Mouse (Mus musculus): ENCODE measurements at regions not wholly inside any gene's neighbourhood (a gene's known extent, or its start where the extent isn't known, plus 50 kb on each side); places are given as distances from the start of the nearest gene placed in this dataset.

GRCm38 (mm10) chr1:52312076-52312633 lies 79.1 kb upstream of the Gls start:
- no peaks in the 10 kb centered on the region for H3K36me3 ChIP-seq (ENCODE audit: insufficient read depth, low read length)
- no peaks in the 10 kb centered on the region for H3K9me3 ChIP-seq (ENCODE audit: low read length)
- 85% methylated on average over 3 of the region's 3 CpGs for WGBS
- H3K4me2 ChIP-seq (replicated peaks; ENCODE audit: low read depth, low read length), result no peak overlapping the region
- H3K27me3 ChIP-seq (ENCODE audit: insufficient read depth, low read length), result no peaks in the 10 kb centered on the region
- no peak overlapping the region for H3K4me3 ChIP-seq (ENCODE audit: low read length)
- no peaks in the 10 kb centered on the region for H3K4me1 ChIP-seq (ENCODE audit: insufficient read depth, low read length)
- H3K9ac ChIP-seq (replicated peaks; ENCODE audit: low read length), result no peak overlapping the region
- ATAC-seq (ENCODE audit: low FRiP score, low TSS enrichment), result no peak
- no peak overlapping the region for H3K27ac ChIP-seq (ENCODE audit: low read length)

- no peaks in the 10 kb centered on the region for H3K9me3 ChIP-seq (ENCODE audit: low read length)
- no peak overlapping the region for H3K4me2 ChIP-seq (replicated peaks; ENCODE audit: low read depth, low read length)
- H3K9ac ChIP-seq (replicated peaks; ENCODE audit: low read length), result no peak overlapping the region
- ATAC-seq (ENCODE audit: low FRiP score, low TSS enrichment), result no peak
- no peaks in the 10 kb centered on the region for H3K4me1 ChIP-seq (ENCODE audit: insufficient read depth, low read length)
- H3K36me3 ChIP-seq (ENCODE audit: insufficient read depth, low read length), result no peaks in the 10 kb centered on the region
- no peak overlapping the region for H3K4me3 ChIP-seq (ENCODE audit: low read length)
- no peak overlapping the region for H3K27ac ChIP-seq (ENCODE audit: low read length)
- H3K27me3 ChIP-seq (ENCODE audit: insufficient read depth, low read length), result no peaks in the 10 kb centered on the region
- 52% methylated on average over 6 of the region's 6 CpGs for WGBS
Observed at GRCm38 (mm10) chr1:52306892-52307291, 73.9 kb upstream of the Gls start.

- H3K9ac ChIP-seq (replicated peaks; ENCODE audit: low read length), result no peak overlapping the region
- H3K36me3 ChIP-seq (ENCODE audit: insufficient read depth, low read length), result no peaks in the 10 kb centered on the region
- H3K4me2 ChIP-seq (replicated peaks; ENCODE audit: low read depth, low read length), result no peak overlapping the region
- H3K27me3 ChIP-seq (ENCODE audit: insufficient read depth, low read length), result no peaks in the 10 kb centered on the region
- no peak overlapping the region for H3K27ac ChIP-seq (ENCODE audit: low read length)
- ATAC-seq (ENCODE audit: low FRiP score, low TSS enrichment), result no peak
- 75% methylated on average over 18 of the region's 18 CpGs for WGBS
- H3K4me3 ChIP-seq (ENCODE audit: low read length), result no peak overlapping the region
- H3K9me3 ChIP-seq (ENCODE audit: low read length), result no peaks in the 10 kb centered on the region
- H3K4me1 ChIP-seq (ENCODE audit: insufficient read depth, low read length), result no peaks in the 10 kb centered on the region
Observed at GRCm38 (mm10) chr1:52305679-52306632, 72.9 kb upstream of the Gls start.

GRCm38 (mm10) chr1:52302557-52302956 lies 69.5 kb upstream of the Gls start:
- Histone ChIP-seq H3K27me3 (ENCODE audit: insufficient read depth, low read length) (no peaks in the 10 kb centered on the region), H3K4me1 (ENCODE audit: insufficient read depth, low read length) (no peaks in the 10 kb centered on the region), H3K4me3 (ENCODE audit: low read length) (no peak overlapping the region), H3K36me3 (ENCODE audit: insufficient read depth, low read length) (no peaks in the 10 kb centered on the region), H3K27ac (ENCODE audit: low read length) (no peak overlapping the region), H3K9me3 (ENCODE audit: low read length) (no peaks in the 10 kb centered on the region), H3K9ac (replicated peaks; ENCODE audit: low read length) (no peak overlapping the region), H3K4me2 (replicated peaks; ENCODE audit: low read depth, low read length) (no peak overlapping the region)
- WGBS, result 10% methylated on average over 6 of the region's 6 CpGs
- ATAC-seq (ENCODE audit: low FRiP score, low TSS enrichment), result peak; percentile 76; the same call in 1 of the 2 replicates

GRCm38 (mm10) chr1:52301266-52301665 lies 68.2 kb upstream of the Gls start:
- Histone ChIP-seq H3K4me3 (ENCODE audit: low read length) (no peak overlapping the region), H3K4me1 (ENCODE audit: insufficient read depth, low read length) (no peaks in the 10 kb centered on the region), H3K27me3 (ENCODE audit: insufficient read depth, low read length) (no peaks in the 10 kb centered on the region), H3K4me2 (replicated peaks; ENCODE audit: low read depth, low read length) (no peak overlapping the region), H3K9ac (replicated peaks; ENCODE audit: low read length) (no peak overlapping the region), H3K36me3 (ENCODE audit: insufficient read depth, low read length) (no peaks in the 10 kb centered on the region), H3K9me3 (ENCODE audit: low read length) (no peaks in the 10 kb centered on the region), H3K27ac (ENCODE audit: low read length) (no peak overlapping the region)
- WGBS, result 59% methylated on average over 2 of the region's 2 CpGs
- ATAC-seq (ENCODE audit: low FRiP score, low TSS enrichment), result no peak

- WGBS, result 72% methylated on average over 7 of the region's 7 CpGs
- H3K36me3 ChIP-seq (ENCODE audit: insufficient read depth, low read length), result no peaks in the 10 kb centered on the region
- no peak overlapping the region for H3K4me3 ChIP-seq (ENCODE audit: low read length)
- no peak overlapping the region for H3K4me2 ChIP-seq (replicated peaks; ENCODE audit: low read depth, low read length)
- no peak overlapping the region for H3K27ac ChIP-seq (ENCODE audit: low read length)
- H3K4me1 ChIP-seq (ENCODE audit: insufficient read depth, low read length), result no peaks in the 10 kb centered on the region
- ATAC-seq (ENCODE audit: low FRiP score, low TSS enrichment), result no peak
- no peak overlapping the region for H3K9ac ChIP-seq (replicated peaks; ENCODE audit: low read length)
- no peaks in the 10 kb centered on the region for H3K27me3 ChIP-seq (ENCODE audit: insufficient read depth, low read length)
- no peaks in the 10 kb centered on the region for H3K9me3 ChIP-seq (ENCODE audit: low read length)
Observed at GRCm38 (mm10) chr1:52299559-52299958, 66.5 kb upstream of the Gls start.

- no peak for ATAC-seq (ENCODE audit: low FRiP score, low TSS enrichment)
- no peak overlapping the region for H3K9ac ChIP-seq (replicated peaks; ENCODE audit: low read length)
- H3K4me3 ChIP-seq (ENCODE audit: low read length), result no peak overlapping the region
- no peaks in the 10 kb centered on the region for H3K4me1 ChIP-seq (ENCODE audit: insufficient read depth, low read length)
- no peaks in the 10 kb centered on the region for H3K27me3 ChIP-seq (ENCODE audit: insufficient read depth, low read length)
- no peaks in the 10 kb centered on the region for H3K36me3 ChIP-seq (ENCODE audit: insufficient read depth, low read length)
- no peak overlapping the region for H3K4me2 ChIP-seq (replicated peaks; ENCODE audit: low read depth, low read length)
- no peaks in the 10 kb centered on the region for H3K9me3 ChIP-seq (ENCODE audit: low read length)
- WGBS, result 81% methylated on average over 5 of the region's 5 CpGs
- no peak overlapping the region for H3K27ac ChIP-seq (ENCODE audit: low read length)
Observed at GRCm38 (mm10) chr1:52298336-52298735, 65.3 kb upstream of the Gls start.

- no peak for ATAC-seq (ENCODE audit: low FRiP score, low TSS enrichment)
- Histone ChIP-seq H3K27me3 (ENCODE audit: insufficient read depth, low read length) (no peaks in the 10 kb centered on the region), H3K9ac (replicated peaks; ENCODE audit: low read length) (no peak overlapping the region), H3K4me3 (ENCODE audit: low read length) (no peak overlapping the region), H3K27ac (ENCODE audit: low read length) (no peak overlapping the region), H3K9me3 (ENCODE audit: low read length) (no peaks in the 10 kb centered on the region), H3K4me2 (replicated peaks; ENCODE audit: low read depth, low read length) (no peak overlapping the region), H3K36me3 (ENCODE audit: insufficient read depth, low read length) (no peaks in the 10 kb centered on the region), H3K4me1 (ENCODE audit: insufficient read depth, low read length) (peaks cover 4% of the 10 kb centered on the region; the same call in 1 of the 2 replicates)
- 67% methylated on average over 2 of the region's 2 CpGs for WGBS
Observed at GRCm38 (mm10) chr1:52296178-52296577, 63.1 kb upstream of the Gls start.

GRCm38 (mm10) chr1:52294521-52294920 lies 61.5 kb upstream of the Gls start:
- ATAC-seq (ENCODE audit: low FRiP score, low TSS enrichment), result no peak
- Histone ChIP-seq H3K9ac (replicated peaks; ENCODE audit: low read length) (no peak overlapping the region), H3K4me1 (ENCODE audit: insufficient read depth, low read length) (peaks cover 4% of the 10 kb centered on the region; the same call in 1 of the 2 replicates), H3K27me3 (ENCODE audit: insufficient read depth, low read length) (no peaks in the 10 kb centered on the region), H3K27ac (ENCODE audit: low read length) (no peak overlapping the region), H3K4me3 (ENCODE audit: low read length) (no peak overlapping the region), H3K36me3 (ENCODE audit: insufficient read depth, low read length) (no peaks in the 10 kb centered on the region), H3K4me2 (replicated peaks; ENCODE audit: low read depth, low read length) (no peak overlapping the region), H3K9me3 (ENCODE audit: low read length) (no peaks in the 10 kb centered on the region)
- 55% methylated on average over 2 of the region's 2 CpGs for WGBS

Measured in kidney, embryonic 16.5 days (tissue).